Mouse (Mus musculus): Measurements from ENCODE around the gene Trrap.
A peak's percentile ranks its signal among the peaks of the same experiment; 100 is the strongest.

Trrap gene

DNA sequence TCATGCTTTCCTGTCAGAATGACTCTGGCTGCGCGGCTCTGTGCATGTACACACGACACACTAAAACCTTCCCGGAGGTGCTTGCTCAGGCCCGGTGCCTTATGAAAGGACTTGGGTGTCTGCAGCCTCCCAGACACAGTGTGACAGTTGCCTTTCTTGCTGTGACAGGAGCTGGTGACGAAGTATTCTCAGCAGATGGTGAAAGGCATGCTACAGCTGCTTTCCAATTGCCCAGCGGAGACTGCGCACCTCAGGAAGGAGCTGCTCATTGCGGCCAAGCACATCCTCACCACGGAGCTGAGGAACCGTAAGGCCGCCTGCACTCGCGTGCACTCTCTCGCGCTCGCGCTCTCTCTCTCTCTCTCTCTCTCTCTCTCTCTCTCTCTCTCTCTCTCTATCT lies 18.9 kb downstream of the Trrap start:
- no peak for DNase-seq

DNA sequence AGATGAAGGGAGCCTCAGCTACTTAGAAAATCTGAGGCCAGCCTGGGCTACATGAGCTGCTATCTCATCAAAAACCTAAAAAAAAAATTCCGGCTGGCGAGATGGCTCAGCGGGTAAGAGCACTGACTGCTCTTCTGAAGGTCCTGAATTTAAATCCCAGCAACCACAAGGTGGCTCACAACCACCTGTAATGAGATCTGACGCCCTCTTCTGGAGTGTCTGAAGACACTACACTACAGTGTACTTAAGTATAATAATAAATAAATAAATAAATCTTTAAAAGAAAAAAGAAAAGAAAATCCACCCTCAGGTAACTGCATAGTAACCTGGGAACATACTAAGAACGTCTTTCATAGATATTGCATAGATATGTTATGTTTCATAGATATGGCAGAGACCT lies 25.8 kb downstream of the Trrap start:
- no peak for DNase-seq

- DNase-seq = peak; percentile 25 to 42
Measured at GRCm38 (mm10) chr5:144794687-144795086, 27.2 kb downstream of the Trrap start.

DNA sequence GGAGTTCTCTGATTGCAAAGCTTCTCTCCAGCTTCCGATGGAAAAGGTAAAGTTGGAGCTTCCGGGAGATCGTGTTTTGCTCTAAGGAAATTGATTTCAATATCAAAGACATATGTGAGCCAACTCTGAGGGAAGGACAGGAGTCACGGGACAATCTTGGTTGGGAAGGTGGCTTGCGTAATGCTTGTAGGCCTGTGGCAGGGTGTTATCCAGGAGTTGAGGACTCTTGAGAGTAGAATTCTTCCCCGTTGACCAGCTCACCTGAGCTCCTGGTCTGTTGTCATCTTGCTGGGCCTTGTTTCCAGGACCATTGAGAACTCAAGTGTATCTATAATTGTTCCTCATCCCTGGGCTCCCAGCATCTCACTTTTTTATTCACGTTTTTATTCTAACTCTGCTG lies 29.6 kb downstream of the Trrap start:
- no peak for DNase-seq

- no peak for DNase-seq
Measured at GRCm38 (mm10) chr5:144803066-144803465, 35.5 kb downstream of the Trrap start.

DNA sequence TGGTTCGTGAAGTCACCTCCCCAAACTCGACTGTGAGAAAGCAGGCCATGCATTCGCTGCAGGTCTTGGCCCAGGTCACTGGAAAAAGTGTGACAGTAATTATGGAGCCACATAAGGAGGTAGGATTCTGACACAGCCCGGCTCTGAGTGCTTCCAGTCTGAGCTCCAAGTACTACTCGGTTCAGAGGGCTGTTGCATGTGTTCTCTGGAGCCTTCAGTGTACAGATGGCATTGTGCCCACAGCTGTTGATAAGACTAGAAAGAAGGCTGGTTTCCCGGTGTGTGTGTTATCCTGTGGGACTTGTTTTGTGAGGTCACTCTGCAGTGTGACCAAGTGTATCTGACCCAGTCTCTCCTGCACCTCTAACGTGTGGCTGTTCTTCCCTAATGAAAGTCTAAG lies 36.6 kb downstream of the Trrap start:
- DNase-seq = no peak

DNA sequence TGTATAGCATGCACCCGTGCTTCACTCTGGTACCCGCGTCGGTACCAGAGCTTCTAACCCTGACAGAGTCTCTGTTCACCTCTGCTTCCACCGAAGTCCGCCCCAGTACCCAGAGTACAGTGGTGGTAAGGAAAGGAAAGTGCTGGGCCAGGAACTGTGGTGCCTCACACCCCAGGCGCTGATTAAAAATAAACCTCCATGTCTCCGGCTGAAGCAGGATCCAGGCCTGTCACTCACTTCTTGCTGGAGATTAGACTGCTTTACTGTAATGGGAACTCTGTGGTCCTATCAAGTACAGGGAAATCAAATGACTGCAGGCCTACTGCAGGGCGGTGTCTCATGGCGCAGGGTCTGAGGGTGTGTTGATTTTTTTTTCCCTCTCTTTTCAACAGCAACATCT lies 39.4 kb downstream of the Trrap start:
- no peak for DNase-seq

DNA sequence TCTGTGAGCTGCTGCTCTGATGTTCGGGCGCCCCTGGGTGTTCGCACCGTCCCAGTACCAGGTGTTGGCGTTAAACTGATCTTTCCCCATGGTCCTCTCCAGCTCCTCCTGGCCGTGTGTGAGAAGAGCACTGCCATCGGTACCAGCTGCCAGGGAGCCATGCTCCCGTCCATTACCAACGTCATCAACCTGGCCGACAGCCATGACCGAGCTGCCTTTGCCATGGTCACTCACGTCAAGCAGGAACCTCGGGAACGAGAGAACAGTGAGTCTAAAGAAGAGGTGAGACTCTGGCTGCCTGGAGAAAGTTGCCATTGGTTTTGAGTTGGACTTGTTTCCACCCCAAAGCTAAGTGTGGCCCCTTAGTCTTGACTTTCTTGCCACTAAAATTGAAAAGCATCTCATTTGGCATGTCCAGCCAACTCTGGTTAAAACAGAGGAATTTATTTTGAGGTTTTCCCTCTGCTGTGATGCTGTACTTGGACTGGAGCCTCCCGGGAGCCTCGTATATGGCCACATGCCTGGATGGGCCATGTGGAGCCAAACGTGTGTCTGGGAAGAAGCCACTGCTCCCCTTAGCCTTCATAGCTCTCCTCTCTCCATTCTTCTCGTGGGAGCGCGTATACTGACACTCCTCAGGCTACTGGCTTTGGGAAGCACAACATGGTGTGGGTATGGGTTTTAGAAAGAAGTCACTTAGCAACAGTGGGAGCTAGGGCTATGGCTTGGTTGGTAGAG lies 61.0 kb downstream of the Trrap start:
- DNase-seq = peak; percentile 74 to 82

DNA sequence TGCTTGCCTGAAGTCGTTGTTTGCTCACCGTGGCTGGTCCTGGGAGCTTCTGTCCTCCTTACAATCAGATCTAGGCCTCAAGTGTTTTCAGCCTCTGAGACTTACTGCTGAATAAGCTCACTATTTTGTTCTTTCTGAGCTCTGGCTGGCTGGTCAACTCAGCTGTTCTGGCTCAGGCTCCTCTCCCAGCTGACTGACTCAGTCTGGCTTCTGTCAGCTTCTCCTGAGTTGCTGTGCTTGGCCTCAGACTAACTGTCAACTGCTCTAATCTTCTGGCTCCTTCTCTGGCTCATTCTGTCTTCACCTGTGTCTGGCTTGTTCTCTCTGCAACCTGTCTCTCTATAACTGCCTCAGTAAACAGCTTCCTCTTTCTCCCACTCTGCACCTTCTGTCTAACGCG lies 62.1 kb downstream of the Trrap start:
- DNase-seq = no peak

GRCm38 (mm10) chr5:144831840-144832469 lies 64.4 kb downstream of the Trrap start:
- no peak for DNase-seq

- peak; percentile 56 to 71 for DNase-seq
Measured at GRCm38 (mm10) chr5:144836100-144836499, 68.6 kb downstream of the Trrap start.

GRCm38 (mm10) chr5:144845352-144845751 lies 77.8 kb downstream of the Trrap start:
- peak; percentile 70 to 77 for DNase-seq

GRCm38 (mm10) chr5:144848735-144849134 lies 81.2 kb downstream of the Trrap start:
- peak; percentile 63 to 75 for DNase-seq

GRCm38 (mm10) chr5:144849932-144850331 lies 82.4 kb downstream of the Trrap start:
- DNase-seq = no peak

GRCm38 (mm10) chr5:144851820-144852219 lies 84.3 kb downstream of the Trrap start:
- no peak for DNase-seq

GRCm38 (mm10) chr5:144853931-144854330 lies 86.4 kb downstream of the Trrap start:
- DNase-seq = peak in 1 of 2 experiments; percentile 43

- DNase-seq = no peak
Measured at GRCm38 (mm10) chr5:144855936-144856335, 88.4 kb downstream of the Trrap start.

- DNase-seq = no peak
Measured at GRCm38 (mm10) chr5:144858527-144858926, 91.0 kb downstream of the Trrap start.

DNA sequence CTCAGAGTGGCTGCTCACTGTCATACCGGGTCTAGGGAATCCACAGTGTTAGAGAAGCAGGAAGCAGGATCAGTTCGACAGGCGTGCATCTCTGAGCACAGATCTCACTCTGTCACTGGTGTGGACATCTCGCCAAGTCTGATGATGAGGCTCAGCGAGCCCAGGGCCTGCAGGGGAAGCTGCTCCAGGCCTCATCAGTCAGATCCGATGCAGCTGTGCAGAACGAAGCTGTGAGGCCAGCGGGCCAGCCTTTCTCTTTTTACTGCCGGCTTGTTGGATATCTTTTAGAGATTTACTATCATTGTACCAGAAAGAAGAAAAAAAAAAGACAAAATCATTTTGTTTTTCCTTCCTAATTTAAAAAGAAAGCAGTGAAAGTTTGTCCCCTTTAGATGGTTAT lies 91.8 kb downstream of the Trrap start:
- no peak for DNase-seq

DNA sequence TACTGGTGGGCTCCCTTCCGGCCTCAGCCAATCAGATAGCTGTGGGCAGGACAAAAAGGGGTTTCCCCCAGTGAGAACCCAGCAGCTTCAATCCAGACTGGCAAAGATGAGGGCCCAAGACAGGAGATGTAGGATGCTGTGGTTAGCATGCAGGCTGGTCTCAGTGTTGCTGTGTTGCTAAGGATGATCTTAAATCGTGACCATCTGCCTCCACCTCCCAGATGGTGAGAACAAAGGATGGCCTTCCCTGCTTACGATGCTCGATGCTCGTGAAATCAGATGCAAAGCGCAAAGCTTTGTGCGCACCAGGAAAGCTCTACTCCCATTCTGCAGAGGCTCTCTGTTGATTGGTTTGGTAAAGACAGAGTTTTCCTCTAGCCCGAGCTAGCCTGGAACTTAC lies 93.4 kb downstream of the Trrap start:
- DNase-seq = no peak

DNA sequence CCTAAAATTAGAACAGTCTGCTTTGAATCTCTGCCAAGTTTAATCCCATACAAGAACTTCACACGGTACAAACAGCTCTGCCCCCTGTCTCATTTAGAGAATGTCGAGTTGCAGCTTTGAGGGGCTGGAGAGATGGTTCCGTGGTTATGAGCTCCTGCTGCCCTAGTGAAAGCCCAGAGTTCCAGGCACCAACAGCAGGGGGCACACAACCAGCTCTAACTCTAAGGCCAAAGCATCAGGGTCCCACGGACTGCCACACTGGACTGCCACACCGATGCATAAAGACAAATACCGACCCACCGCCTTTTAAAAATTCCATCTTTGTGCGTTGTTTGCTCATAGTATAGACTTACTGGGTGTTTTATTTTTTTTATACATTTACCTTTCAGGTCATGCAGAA lies 99.4 kb downstream of the Trrap start:
- DNase-seq = no peak

DNA sequence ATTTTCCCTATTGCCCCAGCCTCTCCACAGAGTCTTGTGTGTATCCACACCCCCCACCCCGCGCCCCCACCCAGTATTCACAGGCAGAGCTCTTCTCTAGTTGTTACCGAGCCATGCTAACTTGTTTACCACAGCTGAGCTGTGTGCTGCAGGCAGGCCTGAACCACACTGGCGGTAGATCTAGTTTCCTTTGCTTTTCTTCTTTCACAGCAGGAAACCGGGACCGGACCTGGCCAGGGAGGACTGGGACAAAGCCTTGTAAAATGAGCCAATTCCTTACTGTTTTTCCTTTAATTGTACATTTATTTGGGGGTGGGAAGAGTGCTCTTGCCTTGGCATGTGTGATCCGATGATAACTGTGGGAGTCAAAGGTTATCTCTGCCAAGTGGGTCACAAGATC lies 101.9 kb downstream of the Trrap start:
- no peak for DNase-seq

GRCm38 (mm10) chr5:144870782-144871181 lies 103.2 kb downstream of the Trrap start:
- no peak for DNase-seq

GRCm38 (mm10) chr5:144871775-144872174 lies 104.2 kb downstream of the Trrap start:
- peak in 1 of 2 experiments; percentile 49 for DNase-seq

- DNase-seq = no peak
Measured at GRCm38 (mm10) chr5:144872326-144872725, 104.8 kb downstream of the Trrap start.
